Mouse (Mus musculus): Measurements from ENCODE around the gene Tdp2. TPM values are rescaled to one million over a fixed set of nuclear protein-coding genes. Genes with fewer than 3 reads are reported as not detected.

Gene Tdp2
- polyA plus RNA-seq (2014; fragmentation: Nextera tagmentation; extraction: Ambion mirVana): 58.9 and 61.1 TPM in 2 replicates

GRCm38 (mm10) chr13:24831353-24832130 is at the start of gene Tdp2, which contains the start of gene Acot13:
Gene Tdp2, plus strand, starts transcription at chr13:24831679.
Gene Acot13, minus strand, starts transcription at chr13:24831540.
- Histone ChIP-seq H3K4me1 (replicated peaks; ENCODE audit: control insufficient read depth, insufficient read depth, low read length) (peaks cover 27% of the 10 kb centered on the region), H3K27ac (ENCODE audit: low read depth) (peak within 1 kb of the TSS; percentile 93), H3K36me3 (ENCODE audit: control insufficient read depth, insufficient read depth, low read length) (no peaks in the 10 kb centered on the region; the same call in 1 of the 2 replicates), H3K27me3 (replicated peaks; ENCODE audit: control insufficient read depth, insufficient read depth, low read length) (no peaks in the 10 kb centered on the region), H3K4me3 (ENCODE audit: low read depth, low read length) (peak within 1 kb of the TSS; percentile 98), H3K9me3 (ENCODE audit: control insufficient read depth, low read length) (no peaks in the 10 kb centered on the region), H3K4me2 (ENCODE audit: low read length) (peak within 1 kb of the TSS; percentile 97), H3K9ac (ENCODE audit: low read length) (peak within 1 kb of the TSS; percentile 95)
- DNase-seq (ENCODE audit: low spot score): peak; percentile 97
- WGBS: under 1% methylated on average over 90 of the region's 90 CpGs
- peak; percentile 95 for ATAC-seq (replicated peaks; ENCODE audit: low FRiP score, low TSS enrichment, low read depth)

DNA sequence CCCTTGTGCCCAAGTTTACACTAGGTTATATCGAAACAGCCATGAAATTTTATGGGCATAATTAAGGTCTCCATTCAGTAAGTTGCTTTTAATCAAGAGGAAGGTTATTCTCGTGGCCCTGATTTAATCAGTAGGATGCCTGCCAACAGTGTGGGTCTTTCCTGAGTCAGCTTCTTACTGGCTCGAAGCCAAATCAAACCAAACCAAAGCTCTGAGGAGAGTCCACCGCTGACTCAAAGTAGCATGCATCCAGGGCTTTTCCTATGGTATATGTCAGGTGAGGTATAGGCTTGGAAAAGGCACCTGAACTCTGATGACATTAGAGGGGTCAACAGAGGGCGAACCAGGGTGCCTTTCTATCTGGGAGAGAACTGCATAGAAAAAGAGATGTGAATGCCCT is 49.6 kb upstream of the Tdp2 start:
- DNase-seq (ENCODE audit: low spot score): no peak
- Histone ChIP-seq H3K27ac (ENCODE audit: low read depth) (no peak overlapping the region), H3K4me1 (replicated peaks; ENCODE audit: control insufficient read depth, insufficient read depth, low read length) (no peaks in the 10 kb centered on the region), H3K9ac (ENCODE audit: low read length) (no peak overlapping the region), H3K4me2 (ENCODE audit: low read length) (no peak overlapping the region), H3K4me3 (ENCODE audit: low read depth, low read length) (no peak overlapping the region), H3K36me3 (ENCODE audit: control insufficient read depth, insufficient read depth, low read length) (no peaks in the 10 kb centered on the region), H3K27me3 (replicated peaks; ENCODE audit: control insufficient read depth, insufficient read depth, low read length) (no peaks in the 10 kb centered on the region), H3K9me3 (ENCODE audit: control insufficient read depth, low read length) (no peaks in the 10 kb centered on the region)
- 71% methylated on average over 5 of the region's 5 CpGs for WGBS
- no peak for ATAC-seq (replicated peaks; ENCODE audit: low FRiP score, low TSS enrichment, low read depth)

DNA sequence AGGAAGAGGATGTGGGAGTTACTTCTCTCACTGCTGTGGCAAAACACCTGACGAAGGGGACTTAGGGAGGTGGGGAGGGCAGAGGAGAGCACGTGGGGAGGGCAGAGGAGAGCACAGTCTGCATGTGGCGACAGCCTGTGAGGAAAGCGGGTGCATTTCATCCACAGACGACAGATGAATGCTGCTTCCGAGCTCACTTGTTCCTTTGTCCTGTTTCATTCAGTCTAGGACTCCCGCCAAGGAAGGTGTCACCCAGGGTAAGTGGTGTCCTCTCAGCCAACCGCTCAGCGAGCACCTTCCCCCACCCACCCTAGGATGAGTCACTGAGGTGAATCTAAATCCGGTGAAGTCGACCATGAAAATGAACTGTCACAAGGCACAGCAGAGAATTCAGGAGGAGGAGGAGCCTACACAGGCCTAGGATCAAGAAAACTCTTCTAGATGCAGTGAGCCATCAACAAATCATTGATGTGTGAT is 45.4 kb upstream of the Tdp2 start:
- Histone ChIP-seq H3K27ac (ENCODE audit: low read depth) (no peak overlapping the region), H3K4me2 (ENCODE audit: low read length) (no peak overlapping the region), H3K27me3 (replicated peaks; ENCODE audit: control insufficient read depth, insufficient read depth, low read length) (no peaks in the 10 kb centered on the region), H3K9me3 (ENCODE audit: control insufficient read depth, low read length) (no peaks in the 10 kb centered on the region), H3K4me3 (ENCODE audit: low read depth, low read length) (no peak overlapping the region), H3K36me3 (ENCODE audit: control insufficient read depth, insufficient read depth, low read length) (no peaks in the 10 kb centered on the region), H3K9ac (ENCODE audit: low read length) (no peak overlapping the region), H3K4me1 (replicated peaks; ENCODE audit: control insufficient read depth, insufficient read depth, low read length) (no peaks in the 10 kb centered on the region)
- no peak for ATAC-seq (replicated peaks; ENCODE audit: low FRiP score, low TSS enrichment, low read depth)
- no peak for DNase-seq (ENCODE audit: low spot score)
- WGBS: 60% methylated on average over 11 of the region's 11 CpGs

DNA sequence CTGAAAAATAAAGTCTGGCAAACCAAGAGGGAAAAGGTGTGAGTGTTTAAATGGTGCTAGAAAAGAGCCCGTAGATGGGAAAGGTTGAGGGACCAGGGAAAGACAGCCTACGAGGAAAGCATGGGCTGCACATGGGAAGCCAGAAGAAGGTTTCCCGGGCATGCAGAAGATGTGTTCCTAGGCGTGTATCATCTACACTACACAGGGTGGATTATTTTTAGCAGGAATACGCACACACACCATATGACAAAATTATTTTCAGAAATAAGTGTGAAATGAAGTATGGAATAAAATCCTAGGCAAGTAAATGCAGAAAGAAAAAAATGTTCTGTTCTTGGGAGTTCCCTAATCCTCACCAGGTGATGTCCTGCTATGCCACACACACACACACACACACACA is 44.0 kb upstream of the Tdp2 start:
- WGBS: 85% methylated on average over 5 of the region's 5 CpGs

DNA sequence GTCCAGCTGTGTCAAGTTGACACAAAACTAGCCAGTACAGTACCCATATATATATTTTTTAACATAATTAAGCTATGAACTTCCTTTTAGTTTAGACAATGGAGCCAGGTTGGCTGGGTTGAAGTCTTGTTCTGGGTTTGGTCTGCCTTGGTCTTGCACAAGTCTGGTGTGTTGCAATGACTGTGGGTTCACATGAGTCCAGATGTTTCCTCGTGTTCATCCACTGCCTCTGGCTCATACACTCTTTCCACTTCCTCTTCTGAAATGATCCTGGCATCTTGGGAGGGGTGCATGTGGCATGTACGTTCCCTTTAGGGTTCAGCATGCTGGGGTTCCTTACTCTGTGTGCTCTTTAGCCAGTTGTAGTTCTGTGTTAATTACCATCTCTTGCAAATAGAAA is 40.1 kb upstream of the Tdp2 start:
- Histone ChIP-seq H3K27ac (ENCODE audit: low read depth) (no peak overlapping the region), H3K27me3 (replicated peaks; ENCODE audit: control insufficient read depth, insufficient read depth, low read length) (no peaks in the 10 kb centered on the region), H3K9ac (ENCODE audit: low read length) (no peak overlapping the region), H3K9me3 (ENCODE audit: control insufficient read depth, low read length) (no peaks in the 10 kb centered on the region), H3K4me3 (ENCODE audit: low read depth, low read length) (no peak overlapping the region), H3K4me2 (ENCODE audit: low read length) (no peak overlapping the region), H3K36me3 (ENCODE audit: control insufficient read depth, insufficient read depth, low read length) (no peaks in the 10 kb centered on the region), H3K4me1 (replicated peaks; ENCODE audit: control insufficient read depth, insufficient read depth, low read length) (no peaks in the 10 kb centered on the region)
- ATAC-seq (replicated peaks; ENCODE audit: low FRiP score, low TSS enrichment, low read depth): no peak
- 72% methylated on average over 2 of the region's 2 CpGs for WGBS
- DNase-seq (ENCODE audit: low spot score): peak; percentile 33

More for the DNA sequence above, 44.0 kb upstream of the Tdp2 start:
- ATAC-seq (replicated peaks; ENCODE audit: low FRiP score, low TSS enrichment, low read depth) (no peak), DNase-seq (ENCODE audit: low spot score) (no peak)
- Histone ChIP-seq H3K4me1 (replicated peaks; ENCODE audit: control insufficient read depth, insufficient read depth, low read length) (no peaks in the 10 kb centered on the region), H3K27ac (ENCODE audit: low read depth) (no peak overlapping the region), H3K4me3 (ENCODE audit: low read depth, low read length) (no peak overlapping the region), H3K27me3 (replicated peaks; ENCODE audit: control insufficient read depth, insufficient read depth, low read length) (no peaks in the 10 kb centered on the region), H3K4me2 (ENCODE audit: low read length) (no peak overlapping the region), H3K36me3 (ENCODE audit: control insufficient read depth, insufficient read depth, low read length) (no peaks in the 10 kb centered on the region), H3K9me3 (ENCODE audit: control insufficient read depth, low read length) (no peaks in the 10 kb centered on the region), H3K9ac (ENCODE audit: low read length) (no peak overlapping the region)

DNA sequence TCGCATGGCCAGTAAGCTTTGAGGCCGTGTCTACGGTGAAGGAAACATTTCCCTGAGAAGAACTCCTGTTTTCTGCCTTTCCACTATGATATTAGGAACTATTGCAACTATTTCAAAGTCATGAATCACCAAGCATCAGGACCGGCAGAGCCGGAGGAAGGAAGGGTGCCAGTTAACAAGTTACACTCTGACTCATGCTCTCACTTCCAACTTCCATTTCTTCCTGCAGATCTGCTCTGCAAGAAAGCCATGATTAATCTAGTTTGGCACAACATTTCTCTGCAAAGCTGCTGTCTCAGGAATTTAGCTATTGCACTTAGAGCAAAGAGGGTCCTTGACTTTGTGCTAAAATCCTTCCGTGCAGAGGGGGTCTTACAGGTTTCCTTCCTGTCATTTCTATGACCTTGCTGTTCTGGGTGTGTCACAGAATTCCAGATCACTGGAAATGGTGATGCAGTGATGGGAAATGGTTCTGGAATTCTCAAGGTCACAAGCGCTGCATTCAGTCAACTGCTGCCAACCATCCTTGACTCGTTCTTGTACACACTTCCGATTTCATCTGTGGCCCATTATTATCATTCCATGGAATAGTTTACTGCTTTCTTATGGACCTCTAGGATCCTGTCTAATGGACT is 39.0 kb upstream of the Tdp2 start:
- Histone ChIP-seq H3K4me1 (replicated peaks; ENCODE audit: control insufficient read depth, insufficient read depth, low read length) (no peaks in the 10 kb centered on the region), H3K27ac (ENCODE audit: low read depth) (no peak overlapping the region), H3K27me3 (replicated peaks; ENCODE audit: control insufficient read depth, insufficient read depth, low read length) (no peaks in the 10 kb centered on the region), H3K9me3 (ENCODE audit: control insufficient read depth, low read length) (no peaks in the 10 kb centered on the region), H3K36me3 (ENCODE audit: control insufficient read depth, insufficient read depth, low read length) (no peaks in the 10 kb centered on the region), H3K4me3 (ENCODE audit: low read depth, low read length) (no peak overlapping the region), H3K4me2 (ENCODE audit: low read length) (no peak overlapping the region), H3K9ac (ENCODE audit: low read length) (no peak overlapping the region)
- whole genome bisulfite sequencing: 81% methylated on average over 9 of the region's 9 CpGs
- DNase-seq (ENCODE audit: low spot score): peak; percentile 47
- ATAC-seq (replicated peaks; ENCODE audit: low FRiP score, low TSS enrichment, low read depth): no peak

DNA sequence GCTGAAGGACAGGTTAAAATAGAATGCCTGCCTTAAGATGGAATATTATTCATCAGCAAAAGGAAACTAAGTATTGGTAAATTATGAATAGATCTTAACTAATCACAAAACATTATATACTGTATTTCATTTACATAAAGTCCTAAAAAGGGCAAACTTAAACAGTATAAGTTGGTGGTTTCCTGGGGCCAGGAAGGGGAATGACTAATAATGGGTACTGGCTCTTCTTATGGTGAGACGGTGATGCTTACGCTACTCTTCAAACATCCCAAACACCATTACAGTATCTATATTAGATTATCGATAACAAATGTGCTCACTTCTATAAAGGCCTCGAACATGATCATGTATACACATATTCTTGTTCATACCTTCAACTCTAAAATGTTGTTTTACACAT is 32.8 kb upstream of the Tdp2 start:
- Histone ChIP-seq H3K4me1 (replicated peaks; ENCODE audit: control insufficient read depth, insufficient read depth, low read length) (peaks cover 14% of the 10 kb centered on the region; the same call in 1 of the 2 replicates), H3K36me3 (ENCODE audit: control insufficient read depth, insufficient read depth, low read length) (no peaks in the 10 kb centered on the region), H3K27me3 (replicated peaks; ENCODE audit: control insufficient read depth, insufficient read depth, low read length) (no peaks in the 10 kb centered on the region), H3K27ac (ENCODE audit: low read depth) (no peak overlapping the region), H3K9ac (ENCODE audit: low read length) (no peak overlapping the region), H3K4me2 (ENCODE audit: low read length) (no peak overlapping the region), H3K4me3 (ENCODE audit: low read depth, low read length) (no peak overlapping the region), H3K9me3 (ENCODE audit: control insufficient read depth, low read length) (no peaks in the 10 kb centered on the region)
- WGBS: 96% methylated on average over 4 of the region's 4 CpGs
- no peak for DNase-seq (ENCODE audit: low spot score)
- ATAC-seq (replicated peaks; ENCODE audit: low FRiP score, low TSS enrichment, low read depth): no peak

DNA sequence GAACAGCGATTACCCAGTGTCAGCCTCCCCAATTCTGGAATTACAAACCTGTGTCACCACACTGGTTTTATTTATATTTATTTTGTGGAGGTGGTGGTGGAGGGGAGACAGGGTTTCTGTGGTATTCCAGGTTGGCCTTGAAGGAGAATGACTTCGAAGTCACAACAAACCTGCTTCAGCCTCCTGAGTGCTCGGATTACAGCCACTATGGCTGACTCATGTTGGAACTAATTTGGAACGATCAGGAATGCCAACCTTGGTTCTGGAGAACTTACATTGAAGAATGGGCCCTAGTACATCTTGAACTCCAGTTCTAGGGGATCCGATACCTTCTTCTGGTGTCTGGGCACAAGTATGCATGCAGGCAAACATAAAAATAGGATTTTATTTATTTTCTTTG is 32.1 kb upstream of the Tdp2 start:
- Histone ChIP-seq H3K27me3 (replicated peaks; ENCODE audit: control insufficient read depth, insufficient read depth, low read length) (no peaks in the 10 kb centered on the region), H3K27ac (ENCODE audit: low read depth) (no peak overlapping the region), H3K4me2 (ENCODE audit: low read length) (peak overlapping the region; percentile 82), H3K4me3 (ENCODE audit: low read depth, low read length) (peak overlapping the region; percentile 90), H3K4me1 (replicated peaks; ENCODE audit: control insufficient read depth, insufficient read depth, low read length) (peaks cover 19% of the 10 kb centered on the region), H3K36me3 (ENCODE audit: control insufficient read depth, insufficient read depth, low read length) (no peaks in the 10 kb centered on the region), H3K9ac (ENCODE audit: low read length) (peak overlapping the region; percentile 94; the same call in 1 of the 2 replicates), H3K9me3 (ENCODE audit: control insufficient read depth, low read length) (no peaks in the 10 kb centered on the region)
- WGBS: 68% methylated on average over 5 of the region's 5 CpGs
- ATAC-seq (replicated peaks; ENCODE audit: low FRiP score, low TSS enrichment, low read depth) (no peak), DNase-seq (ENCODE audit: low spot score) (no peak)

All from intestine, embryonic 14.5 days (tissue).